Mouse (Mus musculus) spleen, adult 2 months (tissue): ENCODE results near the gene Rangrf. TPM values are rescaled to one million over a fixed set of nuclear protein-coding genes. Genes with fewer than 3 reads are reported as not detected.

Source experiments
- DNase-seq, 2 experiments: peaks; one replicate each; pipeline versions ENCODE4 v3.0.0 to v3.0.0-alpha.2; 2012 to 2021; ENCODE audit warnings: low spot score in 2 of 2, low read depth in 1 of 2
- H3K27ac ChIP-seq: fragments of 200-500 bp; 2 replicates; pipeline ENCODE4 v1.5.1; 2012; ENCODE audit warnings: low read length, inconsistent platforms; ENCODE audit not compliant: insufficient read depth
- H3K27me3 ChIP-seq: fragments of 200-500 bp; 2 replicates; pipeline ENCODE4 v1.6.1; 2012; ENCODE audit warnings: mild to moderate bottlenecking, moderate library complexity, low read length, inconsistent platforms; ENCODE audit not compliant: control insufficient read depth, insufficient read depth
- H3K36me3 ChIP-seq: fragments of 200-500 bp; 2 replicates; pipeline ENCODE4 v1.6.1; 2012; ENCODE audit warnings: mild to moderate bottlenecking, low read length, inconsistent platforms; ENCODE audit not compliant: control insufficient read depth, insufficient read depth
- H3K4me1 ChIP-seq: fragments of 200-500 bp; 2 replicates; pipeline ENCODE4 v1.6.1; 2011; ENCODE audit warnings: inconsistent platforms; ENCODE audit not compliant: control insufficient read depth, insufficient read depth, insufficient read length
- H3K4me3 ChIP-seq: fragments of 200-500 bp; 2 replicates; pipeline ENCODE4 v1.5.1; 2011; ENCODE audit warnings: mild to moderate bottlenecking, inconsistent platforms; ENCODE audit not compliant: insufficient read depth, insufficient read length; ENCODE audit errors: extremely low read depth
- CTCF ChIP-seq: fragments of 200-500 bp; IDR thresholded peaks from 2 replicates; pipeline ENCODE4 v1.5.1; 2011; ENCODE audit warnings: mild to moderate bottlenecking, inconsistent platforms; ENCODE audit not compliant: insufficient read depth, insufficient read length, insufficient replicate concordance; ENCODE audit errors: extremely low read depth
- POLR2A ChIP-seq: fragments of 200-500 bp; IDR thresholded peaks from 2 replicates; pipeline ENCODE4 v1.6.1; 2011; ENCODE audit warnings: low read depth, low read length, inconsistent platforms
- WGBS: fragments of 180-500 bp; shearing (Covaris S2); methylation state at CpG from one replicate; pipeline ENCODE4 v1.1.7; 2018; 5-methylcytosine and 5-hydroxymethylcytosine counted together
- polyA plus RNA-seq: library from polyadenylated mRNA; depleted of rRNA; stranded (reverse); fragments of >200 nt; gene quantifications from 2 replicates; pipeline ENCODE4 v1.2.3, GENCODE M21; 2012

Gene Rangrf
- polyA plus RNA-seq, 1 experiment = 10.1 TPM

GRCm38 (mm10) chr11:68947542-68947993 lies 27.4 kb downstream of the Rangrf start:
- H3K36me3 ChIP-seq = no peaks in the 10 kb centered on the region
- TF ChIP-seq POLR2A (no peak), CTCF (no peak)
- no peak overlapping the region for H3K27ac ChIP-seq
- no peak overlapping the region for H3K4me3 ChIP-seq
- no peaks in the 10 kb centered on the region; the same call in 1 of the 2 replicates for H3K27me3 ChIP-seq
- DNase-seq = no peak
- 75% methylated on average over 12 of the region's 12 CpGs for WGBS
- no peaks in the 10 kb centered on the region for H3K4me1 ChIP-seq

GRCm38 (mm10) chr11:68946806-68947440 lies 28.1 kb downstream of the Rangrf start:
- DNase-seq = no peak
- H3K4me3 ChIP-seq = no peak overlapping the region
- H3K27ac ChIP-seq = no peak overlapping the region
- no peaks in the 10 kb centered on the region; the same call in 1 of the 2 replicates for H3K27me3 ChIP-seq
- no peaks in the 10 kb centered on the region for H3K4me1 ChIP-seq
- WGBS = 73% methylated on average over 14 of the region's 16 CpGs
- H3K36me3 ChIP-seq = no peaks in the 10 kb centered on the region
- TF ChIP-seq POLR2A (no peak), CTCF (no peak)

GRCm38 (mm10) chr11:68946001-68946400 lies 29.0 kb downstream of the Rangrf start:
- no peaks in the 10 kb centered on the region for H3K4me1 ChIP-seq
- H3K36me3 ChIP-seq = no peaks in the 10 kb centered on the region
- H3K27ac ChIP-seq = no peak overlapping the region
- WGBS = 93% methylated on average over 4 of the region's 4 CpGs
- DNase-seq = no peak
- H3K27me3 ChIP-seq = no peaks in the 10 kb centered on the region
- TF ChIP-seq POLR2A (no peak), CTCF (no peak)
- no peak overlapping the region for H3K4me3 ChIP-seq

GRCm38 (mm10) chr11:68945245-68945644 lies 29.7 kb downstream of the Rangrf start:
- no peaks in the 10 kb centered on the region for H3K36me3 ChIP-seq
- WGBS = 91% methylated on average over 2 of the region's 2 CpGs
- DNase-seq = no peak
- TF ChIP-seq POLR2A = no peak
- no peak for TF ChIP-seq CTCF
- H3K27me3 ChIP-seq = no peaks in the 10 kb centered on the region
- H3K4me1 ChIP-seq = 0 out of 2 replicates have a peak, but pooled peaks cover 1% of the 10 kb centered on the region
- H3K4me3 ChIP-seq = no peak overlapping the region
- H3K27ac ChIP-seq = no peak overlapping the region

GRCm38 (mm10) chr11:68942731-68943130 lies 32.3 kb downstream of the Rangrf start:
- no peak for TF ChIP-seq POLR2A
- TF ChIP-seq CTCF = no peak
- H3K36me3 ChIP-seq = no peaks in the 10 kb centered on the region
- H3K27me3 ChIP-seq = no peaks in the 10 kb centered on the region
- no peak for DNase-seq
- no peak overlapping the region for H3K4me3 ChIP-seq
- 87% methylated on average over 8 of the region's 8 CpGs for WGBS
- H3K4me1 ChIP-seq = 0 out of 2 replicates have a peak, but pooled peaks cover 2% of the 10 kb centered on the region
- H3K27ac ChIP-seq = no peak overlapping the region

GRCm38 (mm10) chr11:68940516-68940915 lies 34.5 kb downstream of the Rangrf start:
- H3K36me3 ChIP-seq = no peaks in the 10 kb centered on the region
- no peak for TF ChIP-seq CTCF
- no peak for TF ChIP-seq POLR2A
- H3K4me3 ChIP-seq = no peak overlapping the region
- no peak for DNase-seq
- H3K4me1 ChIP-seq = 0 out of 2 replicates have a peak, but pooled peaks cover 2% of the 10 kb centered on the region
- H3K27me3 ChIP-seq = no peaks in the 10 kb centered on the region
- H3K27ac ChIP-seq = no peak overlapping the region
- 65% methylated on average over 4 of the region's 4 CpGs for WGBS
